Mouse (Mus musculus) hindbrain, embryonic 10.5 days (tissue): ENCODE data around the gene Rnase2a. TPM values are rescaled to one million over a fixed set of nuclear protein-coding genes. Genes with fewer than 3 reads are reported as not detected.
"Not testable (repeated sequence)": the region's sequence is repeated elsewhere in the genome, so short reads cannot be mapped to it uniquely, and the experiment has no call there.

Source experiments
- DNase-seq: peaks from one replicate; pipeline ENCODE4 v3.0.0-alpha.2; 2017; ENCODE audit warnings: low spot score
- H3K27ac ChIP-seq: fragments of 300-500 bp; sonication (generic); 2 replicates; pipeline ENCODE4 v1.5.1; 2016; ENCODE audit warnings: mild to moderate bottlenecking, moderate library complexity
- H3K27me3 ChIP-seq: fragments of 300-500 bp; sonication (generic); 2 replicates; pipeline ENCODE4 v1.6.1; 2016; ENCODE audit warnings: mild to moderate bottlenecking; ENCODE audit not compliant: poor library complexity, insufficient read depth, severe bottlenecking
- H3K36me3 ChIP-seq: fragments of 300-500 bp; sonication (generic); 2 replicates; pipeline ENCODE4 v1.6.1; 2016; ENCODE audit warnings: mild to moderate bottlenecking, moderate library complexity
- H3K4me1 ChIP-seq: fragments of 300-500 bp; sonication (generic); replicated peaks from 2 replicates; pipeline ENCODE4 v1.6.1; 2016; ENCODE audit warnings: mild to moderate bottlenecking
- H3K4me3 ChIP-seq: fragments of 300-500 bp; sonication (generic); 2 replicates; pipeline ENCODE4 v1.5.1; 2016; ENCODE audit warnings: mild to moderate bottlenecking, moderate library complexity
- H3K9me3 ChIP-seq: fragments of 300-500 bp; sonication (generic); 2 replicates; pipeline ENCODE4 v1.6.1; 2016; ENCODE audit warnings: mild to moderate bottlenecking, moderate library complexity
- WGBS: fragments of 180-500 bp; shearing (Covaris S2); methylation state at CpG from one replicate; pipeline ENCODE4 v1.1.7; 2016; 5-methylcytosine and 5-hydroxymethylcytosine counted together
- polyA plus RNA-seq: library from polyadenylated mRNA; unstranded; fragments of >200 nt; fragmentation: Nextera tagmentation; extraction: Ambion mirVana; gene quantifications from 2 replicates; pipeline ENCODE4 v1.2.1, GENCODE M21; 2016

Gene Rnase2a
- polyA plus RNA-seq, 1 experiment from 2014 or later, result not detected

DNA sequence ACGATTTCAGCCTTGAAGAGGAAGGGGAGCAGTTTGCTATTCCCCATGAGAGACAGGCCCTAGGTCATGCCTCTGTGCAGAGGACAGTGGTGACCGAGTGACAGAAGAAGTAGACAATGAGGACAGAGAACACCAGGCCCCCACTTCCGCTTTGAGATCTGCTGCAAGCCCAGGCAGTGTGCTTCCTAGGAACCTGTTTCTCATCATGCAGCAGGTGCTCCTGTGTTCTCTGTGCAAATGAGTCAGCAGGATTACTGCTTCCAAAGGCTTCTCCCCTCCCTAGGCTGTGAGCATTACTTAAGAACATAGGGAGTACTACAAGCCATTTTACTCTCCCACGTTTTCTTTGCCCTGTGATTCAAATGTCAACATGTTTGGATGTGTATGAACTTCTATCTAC is 26.3 kb downstream of the Rnase2a start:
- not testable (repeated sequence) for H3K27me3 ChIP-seq, H3K36me3 ChIP-seq, H3K27ac ChIP-seq, H3K4me1 ChIP-seq, DNase-seq, H3K4me3 ChIP-seq, H3K9me3 ChIP-seq
- WGBS, result 68% methylated on average over 4 of the region's 4 CpGs

DNA sequence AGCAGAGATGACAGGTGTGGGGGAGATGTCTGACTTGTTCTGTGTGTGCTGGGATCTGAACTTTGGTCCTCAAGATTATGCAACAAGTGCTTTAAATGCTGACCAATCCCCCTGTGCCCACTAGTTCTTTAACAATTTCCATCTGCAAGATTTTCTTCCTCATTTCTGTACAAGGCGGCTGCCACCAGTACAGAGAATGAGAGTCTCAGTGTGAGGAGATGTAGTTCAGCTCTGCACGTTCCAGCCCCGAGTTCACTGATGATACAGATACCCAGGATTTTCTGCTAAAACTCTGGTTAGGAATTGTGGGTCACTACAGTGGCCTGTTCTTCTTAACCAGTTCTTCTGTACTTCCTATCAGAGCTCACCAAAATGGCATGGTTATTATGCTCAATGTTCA is 35.8 kb downstream of the Rnase2a start:
- H3K27me3 ChIP-seq, DNase-seq, H3K9me3 ChIP-seq, H3K4me3 ChIP-seq, H3K36me3 ChIP-seq, H3K27ac ChIP-seq, H3K4me1 ChIP-seq: not testable (repeated sequence)
- WGBS, result 84% methylated on average over 3 of the region's 3 CpGs

Other genes starting within 250 kb of the Rnase2a start
- 0.10 TPM in 1 of 2 replicates, not detected in the other for gene Rnase10, start 248.4 kb downstream of the Rnase2a start, polyA plus RNA-seq
- not detected in 2 replicates for gene Rnase9, start 214.2 kb downstream of the Rnase2a start, polyA plus RNA-seq
- gene Rnase11, start 205.9 kb downstream of the Rnase2a start, polyA plus RNA-seq, result not detected in 2 replicates
- not detected in 2 replicates for gene Rnase12, start 198.5 kb downstream of the Rnase2a start, polyA plus RNA-seq
- gene Olfr750, start 181.7 kb downstream of the Rnase2a start, polyA plus RNA-seq, result 0.03 TPM in 1 of 2 replicates, not detected in the other
- 11.5 and 17.5 TPM in 2 replicates for gene Rnase4, start 165.0 kb downstream of the Rnase2a start, polyA plus RNA-seq
- 3.3 and 4.5 TPM in 2 replicates for gene Ang, start 165.0 kb downstream of the Rnase2a start, polyA plus RNA-seq
- 0.37 TPM in 1 of 2 replicates, not detected in the other for gene Eddm3b, start 141.7 kb downstream of the Rnase2a start, polyA plus RNA-seq
- 0.29 TPM in 1 of 2 replicates, not detected in the other for gene Rnase6, start 132.2 kb downstream of the Rnase2a start, polyA plus RNA-seq
- gene Rnase1, start 109.3 kb downstream of the Rnase2a start, polyA plus RNA-seq, result 0.27 TPM in 1 of 2 replicates, not detected in the other
- gene Rnase2b, start 93.9 kb downstream of the Rnase2a start, polyA plus RNA-seq, result not detected in 2 replicates
- not detected in 2 replicates for gene Ang2, start 57.0 kb downstream of the Rnase2a start, polyA plus RNA-seq
- not detected in 2 replicates for gene Ear14, start 52.7 kb downstream of the Rnase2a start, polyA plus RNA-seq
- gene Gm7247, start 105.6 kb upstream of the Rnase2a start, polyA plus RNA-seq, result not detected in 2 replicates
- not detected in 2 replicates for gene Vmn2r88, start 154.7 kb upstream of the Rnase2a start, polyA plus RNA-seq
- gene Vmn2r89, start 195.7 kb upstream of the Rnase2a start, polyA plus RNA-seq, result not detected in 2 replicates